Mouse (Mus musculus) right cerebral cortex, postnatal 14 days (tissue): ENCODE measurements around the gene Epha1.

Experiments used
- DNase-seq: peaks from one replicate; pipeline ENCODE4 v3.0.0; 2022

Epha1 gene

GRCm38 (mm10) chr6:42372421-42372815 lies 650 bp downstream of the Epha1 start:
- no peak for DNase-seq

GRCm38 (mm10) chr6:42372001-42372400 lies 1.1 kb downstream of the Epha1 start:
- DNase-seq = no peak

GRCm38 (mm10) chr6:42370630-42371363 lies 2.3 kb downstream of the Epha1 start:
- DNase-seq = no peak

- DNase-seq = no peak
These were observed 3.2 kb downstream of the Epha1 start for GRCm38 (mm10) chr6:42369870-42370269.

GRCm38 (mm10) chr6:42365215-42365614 lies 7.9 kb downstream of the Epha1 start:
- DNase-seq = no peak

- no peak for DNase-seq
These were observed 8.5 kb downstream of the Epha1 start for GRCm38 (mm10) chr6:42364607-42365006.

- no peak for DNase-seq
These were observed 9.0 kb downstream of the Epha1 start for GRCm38 (mm10) chr6:42364066-42364465.

GRCm38 (mm10) chr6:42362974-42363373 lies 10.1 kb downstream of the Epha1 start:
- DNase-seq = no peak

- no peak for DNase-seq
These were observed 10.6 kb downstream of the Epha1 start for GRCm38 (mm10) chr6:42362497-42362896.

GRCm38 (mm10) chr6:42362074-42362473 lies 11.0 kb downstream of the Epha1 start:
- no peak for DNase-seq

GRCm38 (mm10) chr6:42361041-42361895 lies 11.8 kb downstream of the Epha1 start:
- no peak for DNase-seq

- DNase-seq = no peak
These were observed 12.7 kb downstream of the Epha1 start for GRCm38 (mm10) chr6:42360231-42360840.

- DNase-seq = no peak
These were observed 13.5 kb downstream of the Epha1 start for GRCm38 (mm10) chr6:42359364-42360147.

- no peak for DNase-seq
These were observed 14.2 kb downstream of the Epha1 start for GRCm38 (mm10) chr6:42358901-42359300.

GRCm38 (mm10) chr6:42357901-42358300 lies 15.2 kb downstream of the Epha1 start:
- DNase-seq = no peak

- no peak for DNase-seq
These were observed 16.2 kb downstream of the Epha1 start for GRCm38 (mm10) chr6:42356913-42357312.

- no peak for DNase-seq
These were observed 17.1 kb downstream of the Epha1 start for GRCm38 (mm10) chr6:42355794-42356600.

- no peak for DNase-seq
These were observed 17.7 kb downstream of the Epha1 start for GRCm38 (mm10) chr6:42355366-42355765.

GRCm38 (mm10) chr6:42354076-42355019 lies 18.7 kb downstream of the Epha1 start:
- peak; percentile 36 for DNase-seq

- DNase-seq = no peak
These were observed 19.9 kb downstream of the Epha1 start for GRCm38 (mm10) chr6:42353180-42353579.

- DNase-seq = no peak
These were observed 20.6 kb downstream of the Epha1 start for GRCm38 (mm10) chr6:42352486-42352846.
